22 mouse cellular contexts compared by ENCODE assay signal in the genomic region with DNA sequence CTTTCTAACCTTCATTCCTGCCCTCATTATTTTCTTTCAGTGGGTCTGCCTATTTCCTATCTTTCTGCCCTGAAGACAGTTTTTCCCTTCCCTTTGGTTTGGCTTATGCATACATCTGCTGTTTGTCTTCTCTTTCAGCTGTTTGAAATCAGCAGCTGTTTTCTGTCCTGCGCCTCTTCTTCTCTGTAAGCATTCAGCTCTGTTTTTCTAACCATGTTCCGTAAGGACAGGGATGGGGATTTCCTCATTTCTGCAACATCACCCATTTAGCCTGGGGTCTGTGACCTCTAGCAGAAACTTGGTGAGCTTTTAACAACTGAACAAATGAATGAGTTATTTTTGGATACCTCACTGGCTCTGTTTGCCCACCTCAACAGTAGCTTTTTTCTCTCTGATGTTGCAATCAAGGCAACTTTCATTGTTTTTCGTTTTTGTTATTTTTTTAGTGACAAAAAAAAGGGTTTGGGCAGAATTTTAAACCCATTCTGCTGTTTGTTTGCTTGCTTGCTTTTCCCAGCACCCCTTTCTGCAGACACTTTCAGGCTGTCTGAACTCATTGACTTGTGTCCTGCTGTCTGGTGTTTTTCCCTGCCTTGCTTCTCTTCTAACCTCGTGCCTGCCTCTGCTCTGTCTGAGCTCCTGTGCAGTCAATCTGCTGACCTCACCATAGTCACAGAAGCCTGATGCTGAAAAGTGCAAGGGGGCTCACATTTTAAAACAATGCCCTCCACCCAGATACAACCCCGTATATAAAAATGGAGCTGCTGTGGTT. TPM values are rescaled to one million over a fixed set of nuclear protein-coding genes. Genes with fewer than 3 reads are reported as not detected.
DNase-seq lines count a peak whose midpoint lies in the region; ATAC-seq and TF ChIP-seq lines count a peak whose summit lies in the region.
"Had no signal": no experiment of that assay in that cellular context is flagged by ENCODE, and none has a peak within 500 bp of the region (broad histone marks: within the 10 kb centered on the region; RNA-seq: fewer than 3 reads in every experiment).

No protein-coding gene starts in this region.

- no peaks in the 10 kb centered on the region for H3K27me3 ChIP-seq in intestine, embryonic 14.5 days (replicated peaks; ENCODE audit: control insufficient read depth, insufficient read depth, low read length)
- H3K27me3 ChIP-seq in intestine, embryonic 15.5 days (replicated peaks) = no peaks in the 10 kb centered on the region
- H3K27me3 ChIP-seq: forebrain, embryonic 13.5 days; limb, embryonic 15.5 days had no signal

- no peaks in the 10 kb centered on the region for H3K9me3 ChIP-seq in intestine, embryonic 14.5 days (ENCODE audit: control insufficient read depth, low read length)
- no peaks in the 10 kb centered on the region for H3K9me3 ChIP-seq in intestine, embryonic 15.5 days
- H3K9me3 ChIP-seq: forebrain, embryonic 13.5 days; heart, embryonic 15.5 days; limb, embryonic 15.5 days had no signal

- no peak overlapping the region for H3K4me3 ChIP-seq in intestine, embryonic 14.5 days (ENCODE audit: low read depth, low read length)
- H3K4me3 ChIP-seq in intestine, embryonic 15.5 days (replicated peaks) = no peak overlapping the region
- H3K4me3 ChIP-seq in layer of hippocampus, adult 2 months = no peak overlapping the region
- H3K4me3 ChIP-seq: forebrain, embryonic 13.5 days; heart, embryonic 15.5 days; limb, embryonic 15.5 days had no signal

- no peak overlapping the region for H3K9ac ChIP-seq in intestine, embryonic 14.5 days (ENCODE audit: low read length)
- no peak overlapping the region for H3K9ac ChIP-seq in intestine, embryonic 15.5 days
- H3K9ac ChIP-seq: forebrain, embryonic 13.5 days; heart, embryonic 15.5 days; hindbrain, embryonic 14.5 days; limb, embryonic 15.5 days had no signal

- H3K4me1 ChIP-seq in intestine, embryonic 14.5 days (replicated peaks; ENCODE audit: control insufficient read depth, insufficient read depth, low read length) = 0 out of 2 replicates have a peak, but pooled peaks cover 5% of the 10 kb centered on the region
- peaks cover 5% of the 10 kb centered on the region; the same call in 1 of the 2 replicates for H3K4me1 ChIP-seq in intestine, embryonic 15.5 days (replicated peaks)
- H3K4me1 ChIP-seq: forebrain, embryonic 13.5 days; heart, embryonic 15.5 days; limb, embryonic 15.5 days had no signal

- H3K36me3 ChIP-seq in intestine, embryonic 14.5 days (ENCODE audit: control insufficient read depth, insufficient read depth, low read length) = no peaks in the 10 kb centered on the region
- no peaks in the 10 kb centered on the region for H3K36me3 ChIP-seq in intestine, embryonic 15.5 days
- H3K36me3 ChIP-seq: heart, embryonic 15.5 days; limb, embryonic 15.5 days had no signal

- TF ChIP-seq CTCF in layer of hippocampus, adult 2 months (conservative IDR thresholded peaks at IDR 0.05) = no peak

- peak overlapping the region; percentile 39; the same call in 1 of the 2 replicates for H3K27ac ChIP-seq in intestine, embryonic 14.5 days (ENCODE audit: low read depth)
- H3K27ac ChIP-seq in intestine, embryonic 15.5 days = no peak overlapping the region
- peak overlapping the region; percentile 63 for H3K27ac ChIP-seq in layer of hippocampus, adult 2 months
- H3K27ac ChIP-seq: forebrain, embryonic 13.5 days; heart, embryonic 15.5 days; hindbrain, embryonic 14.5 days; limb, embryonic 15.5 days had no signal

- no peak overlapping the region for H3K4me2 ChIP-seq in intestine, embryonic 14.5 days (ENCODE audit: low read length)
- no peak overlapping the region for H3K4me2 ChIP-seq in intestine, embryonic 15.5 days (replicated peaks)
- H3K4me2 ChIP-seq: forebrain, embryonic 13.5 days; heart, embryonic 15.5 days; hindbrain, embryonic 14.5 days; limb, embryonic 15.5 days had no signal

- ATAC-seq in intestine, embryonic 14.5 days (replicated peaks; ENCODE audit: low FRiP score, low TSS enrichment, low read depth) = no peak
- no peak for ATAC-seq in intestine, embryonic 15.5 days
- ATAC-seq: CD4-positive, CD25-positive, alpha-beta regulatory T cell, adult 4 months; forebrain, embryonic 13.5 days had no signal

- WGBS in intestine, embryonic 14.5 days = 34% methylated on average over 5 of the region's 5 CpGs
- 36% methylated on average over 5 of the region's 5 CpGs for WGBS in intestine, embryonic 15.5 days

- DNase-seq in intestine, embryonic 14.5 days (ENCODE audit: low spot score) = no peak
- no peak for DNase-seq in layer of hippocampus, adult 2 months (ENCODE audit: low spot score in 2 of 2)
- no peak for DNase-seq in layer of hippocampus, adult 9-10 months (ENCODE audit: low spot score)
- DNase-seq in lung, postnatal 10 days = peak; percentile 40
- no peak for DNase-seq in urinary bladder, postnatal 14 days (ENCODE audit: low spot score)
- DNase-seq in testis, postnatal 14 days (ENCODE audit: low spot score) = no peak
- DNase-seq: cerebellum, postnatal 10 days; gastrocnemius, postnatal 36 days had no signal

RNA-seq across cellular contexts. Expression of a gene that starts 14.8 kb away (rescaled TPM):
- polyA plus RNA-seq in intestine, embryonic 14.5 days (2014; fragmentation: Nextera tagmentation; extraction: Ambion mirVana) = not detected in 2 replicates
- polyA plus RNA-seq in intestine, embryonic 15.5 days (2015; fragmentation: Nextera tagmentation; extraction: Ambion mirVana) = not detected in 2 replicates
- not detected for total RNA-seq in layer of hippocampus, adult 2 months (2021)
- total RNA-seq: adrenal gland, adult 18-20 months; gastrocnemius, postnatal 36 days; layer of hippocampus, postnatal 25 days; left cerebral cortex, postnatal 25 days; megakaryocyte-erythroid progenitor cell, adult 5-6 weeks; MEL; midbrain, postnatal 0 days had no signal
- polyA plus RNA-seq: CD4-positive, CD25-positive, alpha-beta regulatory T cell, adult 4 months; forebrain, embryonic 13.5 days; heart, embryonic 15.5 days; hindbrain, embryonic 14.5 days; limb, embryonic 15.5 days; liver, embryonic 16.5 days; midbrain, postnatal 0 days; thymus, postnatal 0 days had no signal

RNA-seq across cellular contexts. Expression of a gene that starts 39.7 kb away (rescaled TPM):
- polyA plus RNA-seq in intestine, embryonic 14.5 days (2014; fragmentation: Nextera tagmentation; extraction: Ambion mirVana) = 0.12 and 0.70 TPM in 2 replicates
- polyA plus RNA-seq in intestine, embryonic 15.5 days (2015; fragmentation: Nextera tagmentation; extraction: Ambion mirVana) = 0.44 and 0.45 TPM in 2 replicates
- total RNA-seq in layer of hippocampus, adult 2 months (2021) = 10 to 100 TPM; 19.4 to 22.6 TPM
- total RNA-seq: megakaryocyte-erythroid progenitor cell, adult 5-6 weeks; MEL had no signal
- polyA plus RNA-seq: liver, embryonic 16.5 days had no signal
